Mouse (Mus musculus) lung, postnatal 0 days (tissue): ENCODE results near the gene Trak1. TPM values are rescaled to one million over a fixed set of nuclear protein-coding genes. Genes with fewer than 3 reads are reported as not detected.

ENCODE experiments used
- ATAC-seq: fragments of 200-750 bp; cut with Nextera tagmentation; 2 replicates; pipeline ENCODE4 v1.8.0; 2017; ENCODE audit warnings: moderate library complexity
- DNase-seq: peaks from one replicate; pipeline ENCODE4 v3.0.0-alpha.2; 2016; ENCODE audit warnings: low spot score
- H3K27ac ChIP-seq: fragments of 300-500 bp; sonication (generic); 2 replicates; pipeline ENCODE4 v1.5.1; 2014; ENCODE audit warnings: antibody characterized with exemption, mild to moderate bottlenecking, low read length, mixed read lengths
- H3K27me3 ChIP-seq: fragments of 300-500 bp; sonication (generic); replicated peaks from 2 replicates; pipeline ENCODE4 v1.6.1; 2014; ENCODE audit warnings: low read length, mixed read lengths; ENCODE audit not compliant: insufficient read depth
- H3K36me3 ChIP-seq: fragments of 300-500 bp; sonication (generic); 2 replicates; pipeline ENCODE4 v1.6.1; 2014; ENCODE audit warnings: low read length, mixed read lengths; ENCODE audit not compliant: insufficient read depth
- H3K4me1 ChIP-seq: fragments of 300-500 bp; sonication (generic); 2 replicates; pipeline ENCODE4 v1.6.1; 2014; ENCODE audit warnings: antibody characterized with exemption, low read depth, low read length, mixed read lengths; ENCODE audit not compliant: insufficient read depth
- H3K4me2 ChIP-seq: fragments of 300-500 bp; sonication (generic); replicated peaks from 2 replicates; pipeline ENCODE4 v1.6.1; 2014; ENCODE audit warnings: low read depth, mild to moderate bottlenecking, low read length, moderate library complexity, mixed read lengths
- H3K4me3 ChIP-seq: fragments of 300-500 bp; sonication (generic); 2 replicates; pipeline ENCODE4 v1.5.1; 2014; ENCODE audit warnings: low read depth, low read length
- H3K9ac ChIP-seq: fragments of 300-500 bp; sonication (generic); replicated peaks from 2 replicates; pipeline ENCODE4 v1.6.1; 2014; ENCODE audit warnings: low read depth, mild to moderate bottlenecking
- H3K9me3 ChIP-seq: fragments of 300-500 bp; sonication (generic); 2 replicates; pipeline ENCODE4 v1.6.1; 2016; ENCODE audit warnings: low read length, mixed read lengths
- CTCF ChIP-seq: IDR thresholded peaks from 2 replicates; pipeline ENCODE4 v1.5.1; 2016; ENCODE audit warnings: antibody characterized with exemption, mild to moderate bottlenecking
- EP300 ChIP-seq: IDR thresholded peaks from 2 replicates; pipeline ENCODE4 v1.6.1; 2016; ENCODE audit warnings: antibody characterized with exemption, mild to moderate bottlenecking, control low read depth
- WGBS: fragments of 180-500 bp; shearing (Covaris S2); extraction: QIAGEN DNeasy Blood & Tissue Kit; methylation state at CpG from one replicate; pipeline ENCODE4 v1.1.7; 2014; 5-methylcytosine and 5-hydroxymethylcytosine counted together
- polyA plus RNA-seq: library from polyadenylated mRNA; unstranded; fragments of >200 nt; fragmentation: Nextera tagmentation; extraction: Ambion mirVana; gene quantifications from 2 replicates; pipeline ENCODE4 v1.2.1, GENCODE M21; 2015

The Trak1 gene
- polyA plus RNA-seq, 1 experiment from 2014 or later = 28.6 TPM

GRCm38 (mm10) chr9:121331878-121332630 lies 34.8 kb downstream of the Trak1 start:
- no peak overlapping the region for H3K9ac ChIP-seq
- H3K4me2 ChIP-seq = no peak overlapping the region
- TF ChIP-seq EP300 = no peak
- TF ChIP-seq CTCF = no peak
- peaks cover 14% of the 10 kb centered on the region for H3K4me1 ChIP-seq
- no peaks in the 10 kb centered on the region for H3K27me3 ChIP-seq
- 7% methylated on average over 8 of the region's 8 CpGs for WGBS
- H3K4me3 ChIP-seq = no peak overlapping the region
- ATAC-seq (peak; percentile 81), DNase-seq (peak; percentile 95)
- no peaks in the 10 kb centered on the region for H3K36me3 ChIP-seq
- no peaks in the 10 kb centered on the region for H3K9me3 ChIP-seq
- H3K27ac ChIP-seq = peak overlapping the region; percentile 57

- H3K36me3 ChIP-seq = no peaks in the 10 kb centered on the region
- 76% methylated on average over 5 of the region's 5 CpGs for WGBS
- H3K9me3 ChIP-seq = no peaks in the 10 kb centered on the region
- H3K4me3 ChIP-seq = no peak overlapping the region
- TF ChIP-seq EP300 = no peak
- no peak for TF ChIP-seq CTCF
- no peak overlapping the region for H3K4me2 ChIP-seq
- H3K27me3 ChIP-seq = no peaks in the 10 kb centered on the region
- no peak overlapping the region for H3K27ac ChIP-seq
- H3K9ac ChIP-seq = no peak overlapping the region
- peaks cover 22% of the 10 kb centered on the region for H3K4me1 ChIP-seq
- ATAC-seq = no peak
- no peak for DNase-seq
These were observed 36.3 kb downstream of the Trak1 start for GRCm38 (mm10) chr9:121333559-121333958.

GRCm38 (mm10) chr9:121334311-121334851 lies 37.1 kb downstream of the Trak1 start:
- 42% methylated on average over 8 of the region's 8 CpGs for WGBS
- H3K27me3 ChIP-seq = no peaks in the 10 kb centered on the region
- peaks cover 22% of the 10 kb centered on the region for H3K4me1 ChIP-seq
- ATAC-seq (no peak), DNase-seq (no peak)
- H3K9ac ChIP-seq = no peak overlapping the region
- H3K27ac ChIP-seq = no peak overlapping the region
- H3K4me2 ChIP-seq = no peak overlapping the region
- no peaks in the 10 kb centered on the region for H3K36me3 ChIP-seq
- TF ChIP-seq EP300 (no peak), CTCF (no peak)
- no peaks in the 10 kb centered on the region for H3K9me3 ChIP-seq
- H3K4me3 ChIP-seq = no peak overlapping the region

GRCm38 (mm10) chr9:121335568-121335967 lies 38.3 kb downstream of the Trak1 start:
- H3K36me3 ChIP-seq = no peaks in the 10 kb centered on the region
- H3K27ac ChIP-seq = peak overlapping the region; percentile 43; the same call in 1 of the 2 replicates
- no peak for TF ChIP-seq CTCF
- TF ChIP-seq EP300 = no peak
- H3K4me2 ChIP-seq = no peak overlapping the region
- no peaks in the 10 kb centered on the region for H3K9me3 ChIP-seq
- no peaks in the 10 kb centered on the region for H3K27me3 ChIP-seq
- WGBS = 36% methylated on average over 7 of the region's 7 CpGs
- DNase-seq (peak; percentile 57), ATAC-seq (peak; percentile 20; the same call in 1 of the 2 replicates)
- no peak overlapping the region for H3K9ac ChIP-seq
- H3K4me1 ChIP-seq = peaks cover 22% of the 10 kb centered on the region
- H3K4me3 ChIP-seq = no peak overlapping the region

- H3K27me3 ChIP-seq = no peaks in the 10 kb centered on the region
- DNase-seq (no peak), ATAC-seq (no peak)
- peaks cover 22% of the 10 kb centered on the region for H3K4me1 ChIP-seq
- H3K27ac ChIP-seq = 0 out of 2 replicates have a peak overlapping the region, but pooled peaks have one; percentile 43
- no peak overlapping the region for H3K9ac ChIP-seq
- H3K9me3 ChIP-seq = no peaks in the 10 kb centered on the region
- 85% methylated on average over 15 of the region's 15 CpGs for WGBS
- H3K4me3 ChIP-seq = no peak overlapping the region
- no peak overlapping the region for H3K4me2 ChIP-seq
- TF ChIP-seq CTCF (no peak), EP300 (no peak)
- no peaks in the 10 kb centered on the region for H3K36me3 ChIP-seq
These were observed 39.1 kb downstream of the Trak1 start for GRCm38 (mm10) chr9:121336324-121336946.

GRCm38 (mm10) chr9:121337216-121337937 lies 40.1 kb downstream of the Trak1 start:
- peak; percentile 66 for ATAC-seq
- no peak overlapping the region for H3K4me3 ChIP-seq
- 45% methylated on average over 9 of the region's 9 CpGs for WGBS

More at GRCm38 (mm10) chr9:121337216-121337937, 40.1 kb downstream of the Trak1 start:
- H3K4me2 ChIP-seq = no peak overlapping the region
- no peak overlapping the region for H3K9ac ChIP-seq
- H3K9me3 ChIP-seq = no peaks in the 10 kb centered on the region
- no peaks in the 10 kb centered on the region for H3K27me3 ChIP-seq
- no peaks in the 10 kb centered on the region for H3K36me3 ChIP-seq
- no peak for TF ChIP-seq CTCF
- peak; percentile 47; the same call in 1 of the 2 replicates for TF ChIP-seq EP300
- peak; percentile 72 for DNase-seq
- H3K27ac ChIP-seq = peak overlapping the region; percentile 72
- peaks cover 17% of the 10 kb centered on the region for H3K4me1 ChIP-seq
